Mouse (Mus musculus): ENCODE measurements around the gene F5. TPM values are rescaled to one million over a fixed set of nuclear protein-coding genes. Genes with fewer than 3 reads are reported as not detected.

Gene F5
- polyA plus RNA-seq, 1 experiment from 2014 or later: 0.08 TPM

Other genes starting within 250 kb of the F5 start
- gene Scyl3, start 222.7 kb upstream of the F5 start, polyA plus RNA-seq (2015; fragmentation: Nextera tagmentation; extraction: Ambion mirVana): 14.8 and 16.7 TPM in 2 replicates
- gene BC055324, start 157.0 kb upstream of the F5 start, polyA plus RNA-seq (2015; fragmentation: Nextera tagmentation; extraction: Ambion mirVana): 19.9 and 22.3 TPM in 2 replicates
- 9.1 and 10.4 TPM in 2 replicates for gene Mettl18, start 156.9 kb upstream of the F5 start, polyA plus RNA-seq (2015; fragmentation: Nextera tagmentation; extraction: Ambion mirVana)
- not detected in 2 replicates for gene Sele, start 103.6 kb upstream of the F5 start, polyA plus RNA-seq (2015; fragmentation: Nextera tagmentation; extraction: Ambion mirVana)
- 0.11 TPM in 1 of 2 replicates, not detected in the other for gene Sell, start 89.9 kb upstream of the F5 start, polyA plus RNA-seq (2015; fragmentation: Nextera tagmentation; extraction: Ambion mirVana)
- not detected in 2 replicates for gene Selp, start 36.6 kb upstream of the F5 start, polyA plus RNA-seq (2015; fragmentation: Nextera tagmentation; extraction: Ambion mirVana)
- gene Slc19a2, start 97.2 kb downstream of the F5 start, polyA plus RNA-seq (2015; fragmentation: Nextera tagmentation; extraction: Ambion mirVana): 7.2 and 7.7 TPM in 2 replicates
- gene Ccdc181, start 123.7 kb downstream of the F5 start, polyA plus RNA-seq (2015; fragmentation: Nextera tagmentation; extraction: Ambion mirVana): 17.3 and 18.5 TPM in 2 replicates
- 42.1 and 44.8 TPM in 2 replicates for gene Nme7, start 152.3 kb downstream of the F5 start, polyA plus RNA-seq (2015; fragmentation: Nextera tagmentation; extraction: Ambion mirVana)
- gene Blzf1, start 155.7 kb downstream of the F5 start, polyA plus RNA-seq (2015; fragmentation: Nextera tagmentation; extraction: Ambion mirVana): 29.9 and 30.0 TPM in 2 replicates